Mouse (Mus musculus): Measurements from ENCODE around the gene Miga2. TPM values are rescaled to one million over a fixed set of nuclear protein-coding genes. Genes with fewer than 3 reads are reported as not detected.

Gene Miga2
- polyA plus RNA-seq, 1 experiment, result 46.8 TPM

GRCm38 (mm10) chr2:30396246-30396645, 32.2 kb downstream of the Miga2 start:
- no peak overlapping the region for H3K27ac ChIP-seq (ENCODE audit: insufficient read depth, low read depth, low read length)
- H3K36me3 ChIP-seq (ENCODE audit: control insufficient read depth, insufficient read depth, low read length), result no peaks in the 10 kb centered on the region; the same call in none of the 2 replicates

GRCm38 (mm10) chr2:30397986-30398512, 34.0 kb downstream of the Miga2 start:
- WGBS, result 91% methylated on average over 10 of the region's 10 CpGs
- H3K27ac ChIP-seq (ENCODE audit: insufficient read depth, low read depth, low read length), result no peak overlapping the region
- H3K27me3 ChIP-seq (replicated peaks; ENCODE audit: control insufficient read depth, insufficient read depth, low read length), result no peaks in the 10 kb centered on the region
- TF ChIP-seq CTCF (conservative IDR thresholded peaks at IDR 0.05; ENCODE audit: insufficient read depth, insufficient read length, low read depth, low read length) (no peak), POLR2A (IDR thresholded peaks at IDR 0.05; ENCODE audit: low read depth, low read length) (no peak)
- no peak for DNase-seq
- no peak overlapping the region for H3K4me3 ChIP-seq (ENCODE audit: insufficient read depth, low read depth, low read length)
- no peaks in the 10 kb centered on the region; the same call in none of the 2 replicates for H3K36me3 ChIP-seq (ENCODE audit: control insufficient read depth, insufficient read depth, low read length)
- H3K4me1 ChIP-seq (ENCODE audit: control insufficient read depth, insufficient read depth, low read length), result no peaks in the 10 kb centered on the region; the same call in 1 of the 2 replicates

More at GRCm38 (mm10) chr2:30396246-30396645, 32.2 kb downstream of the Miga2 start:
- H3K4me3 ChIP-seq (ENCODE audit: insufficient read depth, low read depth, low read length), result no peak overlapping the region
- TF ChIP-seq POLR2A (IDR thresholded peaks at IDR 0.05; ENCODE audit: low read depth, low read length) (no peak), CTCF (conservative IDR thresholded peaks at IDR 0.05; ENCODE audit: insufficient read depth, insufficient read length, low read depth, low read length) (no peak)
- 91% methylated on average over 7 of the region's 7 CpGs for WGBS
- H3K27me3 ChIP-seq (replicated peaks; ENCODE audit: control insufficient read depth, insufficient read depth, low read length), result no peaks in the 10 kb centered on the region
- no peaks in the 10 kb centered on the region; the same call in 1 of the 2 replicates for H3K4me1 ChIP-seq (ENCODE audit: control insufficient read depth, insufficient read depth, low read length)
- DNase-seq, result no peak

GRCm38 (mm10) chr2:30399191-30400171, 35.4 kb downstream of the Miga2 start:
- H3K4me1 ChIP-seq (ENCODE audit: control insufficient read depth, insufficient read depth, low read length), result no peaks in the 10 kb centered on the region
- no peak for TF ChIP-seq CTCF (conservative IDR thresholded peaks at IDR 0.05; ENCODE audit: insufficient read depth, insufficient read length, low read depth, low read length)
- TF ChIP-seq POLR2A (IDR thresholded peaks at IDR 0.05; ENCODE audit: low read depth, low read length), result no peak
- no peaks in the 10 kb centered on the region; the same call in none of the 2 replicates for H3K36me3 ChIP-seq (ENCODE audit: control insufficient read depth, insufficient read depth, low read length)
- no peak overlapping the region for H3K4me3 ChIP-seq (ENCODE audit: insufficient read depth, low read depth, low read length)
- 60% methylated on average over 20 of the region's 20 CpGs for WGBS
- DNase-seq, result peak; percentile 50
- no peaks in the 10 kb centered on the region for H3K27me3 ChIP-seq (replicated peaks; ENCODE audit: control insufficient read depth, insufficient read depth, low read length)
- H3K27ac ChIP-seq (ENCODE audit: insufficient read depth, low read depth, low read length), result no peak overlapping the region

GRCm38 (mm10) chr2:30401581-30401980, 37.5 kb downstream of the Miga2 start:
- 58% methylated on average over 1 of the region's 1 CpGs for WGBS
- H3K4me1 ChIP-seq (ENCODE audit: control insufficient read depth, insufficient read depth, low read length), result no peaks in the 10 kb centered on the region
- TF ChIP-seq POLR2A (IDR thresholded peaks at IDR 0.05; ENCODE audit: low read depth, low read length), result no peak
- TF ChIP-seq CTCF (conservative IDR thresholded peaks at IDR 0.05; ENCODE audit: insufficient read depth, insufficient read length, low read depth, low read length), result no peak
- no peak overlapping the region for H3K27ac ChIP-seq (ENCODE audit: insufficient read depth, low read depth, low read length)
- no peak for DNase-seq
- H3K36me3 ChIP-seq (ENCODE audit: control insufficient read depth, insufficient read depth, low read length), result no peaks in the 10 kb centered on the region; the same call in none of the 2 replicates
- H3K27me3 ChIP-seq (replicated peaks; ENCODE audit: control insufficient read depth, insufficient read depth, low read length), result no peaks in the 10 kb centered on the region
- H3K4me3 ChIP-seq (ENCODE audit: insufficient read depth, low read depth, low read length), result no peak overlapping the region

GRCm38 (mm10) chr2:30402351-30402826, 38.4 kb downstream of the Miga2 start:
- WGBS, result 85% methylated on average over 9 of the region's 9 CpGs
- Histone ChIP-seq H3K27ac (ENCODE audit: insufficient read depth, low read depth, low read length) (no peak overlapping the region), H3K36me3 (ENCODE audit: control insufficient read depth, insufficient read depth, low read length) (no peaks in the 10 kb centered on the region; the same call in 1 of the 2 replicates), H3K4me1 (ENCODE audit: control insufficient read depth, insufficient read depth, low read length) (no peaks in the 10 kb centered on the region), H3K27me3 (replicated peaks; ENCODE audit: control insufficient read depth, insufficient read depth, low read length) (no peaks in the 10 kb centered on the region), H3K4me3 (ENCODE audit: insufficient read depth, low read depth, low read length) (no peak overlapping the region)
- DNase-seq, result peak; percentile 30
- TF ChIP-seq POLR2A (IDR thresholded peaks at IDR 0.05; ENCODE audit: low read depth, low read length), result no peak
- no peak for TF ChIP-seq CTCF (conservative IDR thresholded peaks at IDR 0.05; ENCODE audit: insufficient read depth, insufficient read length, low read depth, low read length)

GRCm38 (mm10) chr2:30402843-30403242, 38.8 kb downstream of the Miga2 start:
- Histone ChIP-seq H3K4me3 (ENCODE audit: insufficient read depth, low read depth, low read length) (no peak overlapping the region), H3K27ac (ENCODE audit: insufficient read depth, low read depth, low read length) (no peak overlapping the region), H3K4me1 (ENCODE audit: control insufficient read depth, insufficient read depth, low read length) (no peaks in the 10 kb centered on the region), H3K27me3 (replicated peaks; ENCODE audit: control insufficient read depth, insufficient read depth, low read length) (no peaks in the 10 kb centered on the region), H3K36me3 (ENCODE audit: control insufficient read depth, insufficient read depth, low read length) (no peaks in the 10 kb centered on the region)
- DNase-seq, result no peak
- WGBS, result 54% methylated on average over 2 of the region's 2 CpGs
- TF ChIP-seq POLR2A (IDR thresholded peaks at IDR 0.05; ENCODE audit: low read depth, low read length), result no peak
- no peak for TF ChIP-seq CTCF (conservative IDR thresholded peaks at IDR 0.05; ENCODE audit: insufficient read depth, insufficient read length, low read depth, low read length)

GRCm38 (mm10) chr2:30403870-30404269, 39.8 kb downstream of the Miga2 start:
- 86% methylated on average over 1 of the region's 1 CpGs for WGBS
- no peaks in the 10 kb centered on the region for H3K4me1 ChIP-seq (ENCODE audit: control insufficient read depth, insufficient read depth, low read length)
- H3K36me3 ChIP-seq (ENCODE audit: control insufficient read depth, insufficient read depth, low read length), result no peaks in the 10 kb centered on the region
- TF ChIP-seq CTCF (conservative IDR thresholded peaks at IDR 0.05; ENCODE audit: insufficient read depth, insufficient read length, low read depth, low read length) (no peak), POLR2A (IDR thresholded peaks at IDR 0.05; ENCODE audit: low read depth, low read length) (no peak)
- H3K27ac ChIP-seq (ENCODE audit: insufficient read depth, low read depth, low read length), result no peak overlapping the region
- H3K27me3 ChIP-seq (replicated peaks; ENCODE audit: control insufficient read depth, insufficient read depth, low read length), result no peaks in the 10 kb centered on the region
- DNase-seq, result no peak
- no peak overlapping the region for H3K4me3 ChIP-seq (ENCODE audit: insufficient read depth, low read depth, low read length)

Data from kidney, adult 2 months (tissue).